Mouse (Mus musculus): ENCODE results near the gene Trub1.

- TF ChIP-seq GATA1 (IDR thresholded peaks at IDR 0.05; ENCODE audit: borderline replicate concordance, low read length) (no peak), FLI1 (IDR thresholded peaks at IDR 0.05; ENCODE audit: low read length) (no peak)
Observed at GRCm38 (mm10) chr19:57487051-57487658, 34.4 kb downstream of the Trub1 start.

All from megakaryocyte, embryonic 14.5 days (primary cell).